Mouse (Mus musculus) forebrain, embryonic 15.5 days (tissue): ENCODE results near the gene Myo1b. TPM values are rescaled to one million over a fixed set of nuclear protein-coding genes. Genes with fewer than 3 reads are reported as not detected.
"Not testable (repeated sequence)": the region's sequence is repeated elsewhere in the genome, so short reads cannot be mapped to it uniquely, and the experiment has no call there.

ENCODE experiments used
- ATAC-seq: fragments of 200-750 bp; cut with Nextera tagmentation; replicated peaks from 2 replicates; pipeline ENCODE4 v1.8.0; 2017; ENCODE audit warnings: mild to moderate bottlenecking, moderate TSS enrichment, moderate library complexity
- H3K27ac ChIP-seq: fragments of 300-500 bp; sonication (generic); replicated peaks from 2 replicates; pipeline ENCODE4 v1.5.1; 2015; ENCODE audit warnings: mild to moderate bottlenecking, inconsistent platforms
- H3K27me3 ChIP-seq: fragments of 300-500 bp; sonication (generic); 2 replicates; pipeline ENCODE4 v1.6.1; 2015; ENCODE audit warnings: inconsistent platforms
- H3K36me3 ChIP-seq: fragments of 300-500 bp; sonication (generic); 2 replicates; pipeline ENCODE4 v1.6.1; 2015; ENCODE audit warnings: mild to moderate bottlenecking, inconsistent platforms
- H3K4me1 ChIP-seq: fragments of 300-500 bp; sonication (generic); 2 replicates; pipeline ENCODE4 v1.6.1; 2015; ENCODE audit warnings: inconsistent platforms
- H3K4me2 ChIP-seq: fragments of 300-500 bp; sonication (generic); replicated peaks from 2 replicates; pipeline ENCODE4 v1.6.1; 2015; ENCODE audit warnings: mild to moderate bottlenecking, inconsistent platforms
- H3K4me3 ChIP-seq: fragments of 300-500 bp; sonication (generic); 2 replicates; pipeline ENCODE4 v1.5.1; 2015; ENCODE audit warnings: mild to moderate bottlenecking, inconsistent platforms
- H3K9ac ChIP-seq: fragments of 300-500 bp; sonication (generic); replicated peaks from 2 replicates; pipeline ENCODE4 v1.6.1; 2015; ENCODE audit warnings: mild to moderate bottlenecking, inconsistent platforms
- H3K9me3 ChIP-seq: fragments of 300-500 bp; sonication (generic); 2 replicates; pipeline ENCODE4 v1.6.1; 2016; ENCODE audit warnings: inconsistent platforms
- WGBS: fragments of 180-500 bp; shearing (Covaris S2); methylation state at CpG from one replicate; pipeline ENCODE4 v1.1.7; 2015; ENCODE audit warnings: mixed read lengths; 5-methylcytosine and 5-hydroxymethylcytosine counted together
- polyA plus RNA-seq: library from polyadenylated mRNA; unstranded; fragments of >200 nt; fragmentation: Nextera tagmentation; extraction: Ambion mirVana; gene quantifications from 2 replicates; pipeline ENCODE4 v1.2.1, GENCODE M21; 2015

Myo1b gene
- polyA plus RNA-seq, 1 experiment from 2014 or later, result 86.4 TPM

GRCm38 (mm10) chr1:51871234-51871633, 44.6 kb downstream of the Myo1b start:
- H3K4me3 ChIP-seq, H3K4me1 ChIP-seq, H3K27ac ChIP-seq, H3K9ac ChIP-seq, H3K9me3 ChIP-seq, H3K36me3 ChIP-seq, H3K27me3 ChIP-seq, ATAC-seq, H3K4me2 ChIP-seq: not testable (repeated sequence)
- WGBS, result 78% methylated on average over 2 of the region's 2 CpGs

- no peak overlapping the region for H3K4me3 ChIP-seq
- 95% methylated on average over 8 of the region's 8 CpGs for WGBS
Measured at GRCm38 (mm10) chr1:51862828-51863421, 52.9 kb downstream of the Myo1b start.

GRCm38 (mm10) chr1:51860837-51861236, 55.0 kb downstream of the Myo1b start:
- H3K9ac ChIP-seq, result no peak overlapping the region
- H3K9me3 ChIP-seq, result no peaks in the 10 kb centered on the region
- H3K27ac ChIP-seq, result no peak overlapping the region
- H3K4me1 ChIP-seq, result no peaks in the 10 kb centered on the region
- H3K27me3 ChIP-seq, result no peaks in the 10 kb centered on the region
- H3K4me3 ChIP-seq, result no peak overlapping the region
- no peaks in the 10 kb centered on the region; the same call in 1 of the 2 replicates for H3K36me3 ChIP-seq
- H3K4me2 ChIP-seq, result no peak overlapping the region
- no peak for ATAC-seq
- WGBS, result 90% methylated on average over 10 of the region's 10 CpGs

More at GRCm38 (mm10) chr1:51862828-51863421, 52.9 kb downstream of the Myo1b start:
- no peaks in the 10 kb centered on the region for H3K4me1 ChIP-seq
- H3K4me2 ChIP-seq, result no peak overlapping the region
- no peaks in the 10 kb centered on the region for H3K27me3 ChIP-seq
- no peaks in the 10 kb centered on the region for H3K9me3 ChIP-seq
- no peak overlapping the region for H3K9ac ChIP-seq
- no peak overlapping the region for H3K27ac ChIP-seq
- no peaks in the 10 kb centered on the region; the same call in 1 of the 2 replicates for H3K36me3 ChIP-seq
- ATAC-seq, result no peak

GRCm38 (mm10) chr1:51856946-51857345, 58.9 kb downstream of the Myo1b start:
- 93% methylated on average over 4 of the region's 4 CpGs for WGBS
- ATAC-seq, result no peak
- no peak overlapping the region for H3K27ac ChIP-seq
- no peak overlapping the region for H3K4me3 ChIP-seq
- H3K4me1 ChIP-seq, result peaks cover 2% of the 10 kb centered on the region; the same call in 1 of the 2 replicates
- H3K27me3 ChIP-seq, result no peaks in the 10 kb centered on the region
- no peak overlapping the region for H3K4me2 ChIP-seq
- H3K36me3 ChIP-seq, result no peaks in the 10 kb centered on the region; the same call in 1 of the 2 replicates
- H3K9me3 ChIP-seq, result no peaks in the 10 kb centered on the region
- H3K9ac ChIP-seq, result no peak overlapping the region

GRCm38 (mm10) chr1:51856245-51856915, 59.5 kb downstream of the Myo1b start:
- no peak for ATAC-seq
- H3K4me1 ChIP-seq, result peaks cover 2% of the 10 kb centered on the region; the same call in 1 of the 2 replicates
- no peak overlapping the region for H3K27ac ChIP-seq

GRCm38 (mm10) chr1:51855541-51856244, 60.2 kb downstream of the Myo1b start:
- H3K9ac ChIP-seq, result no peak overlapping the region
- peaks cover 2% of the 10 kb centered on the region; the same call in 1 of the 2 replicates for H3K4me1 ChIP-seq
- no peak overlapping the region for H3K4me3 ChIP-seq
- ATAC-seq, result no peak
- H3K36me3 ChIP-seq, result no peaks in the 10 kb centered on the region; the same call in 1 of the 2 replicates
- no peak overlapping the region for H3K27ac ChIP-seq
- no peaks in the 10 kb centered on the region for H3K27me3 ChIP-seq
- WGBS, result 70% methylated on average over 10 of the region's 10 CpGs
- H3K9me3 ChIP-seq, result no peaks in the 10 kb centered on the region
- H3K4me2 ChIP-seq, result no peak overlapping the region

More at GRCm38 (mm10) chr1:51856245-51856915, 59.5 kb downstream of the Myo1b start:
- no peaks in the 10 kb centered on the region; the same call in 1 of the 2 replicates for H3K36me3 ChIP-seq
- 90% methylated on average over 11 of the region's 11 CpGs for WGBS
- no peak overlapping the region for H3K4me2 ChIP-seq
- no peaks in the 10 kb centered on the region for H3K27me3 ChIP-seq
- H3K4me3 ChIP-seq, result no peak overlapping the region
- no peaks in the 10 kb centered on the region for H3K9me3 ChIP-seq
- H3K9ac ChIP-seq, result no peak overlapping the region

GRCm38 (mm10) chr1:51852314-51852713, 63.6 kb downstream of the Myo1b start:
- no peak overlapping the region for H3K4me3 ChIP-seq
- no peak overlapping the region for H3K27ac ChIP-seq
- H3K9me3 ChIP-seq, result no peaks in the 10 kb centered on the region
- H3K9ac ChIP-seq, result no peak overlapping the region
- H3K27me3 ChIP-seq, result no peaks in the 10 kb centered on the region
- no peak overlapping the region for H3K4me2 ChIP-seq
- WGBS, result 60% methylated on average over 5 of the region's 5 CpGs
- ATAC-seq, result no peak; the same call in 1 of the 2 replicates
- no peaks in the 10 kb centered on the region for H3K36me3 ChIP-seq
- peaks cover 2% of the 10 kb centered on the region; the same call in 1 of the 2 replicates for H3K4me1 ChIP-seq

GRCm38 (mm10) chr1:51849570-51850211, 66.2 kb downstream of the Myo1b start:
- whole genome bisulfite sequencing, result 69% methylated on average over 8 of the region's 8 CpGs
- Histone ChIP-seq H3K4me3 (no peak overlapping the region), H3K27ac (no peak overlapping the region)

GRCm38 (mm10) chr1:51845264-51846036, 70.4 kb downstream of the Myo1b start:
- H3K4me3 ChIP-seq, result no peak overlapping the region
- no peaks in the 10 kb centered on the region for H3K27me3 ChIP-seq
- H3K27ac ChIP-seq, result no peak overlapping the region
- H3K9ac ChIP-seq, result no peak overlapping the region
- 0 out of 2 replicates have a peak, but pooled peaks cover 3% of the 10 kb centered on the region for H3K4me1 ChIP-seq
- H3K4me2 ChIP-seq, result no peak overlapping the region
- no peaks in the 10 kb centered on the region for H3K9me3 ChIP-seq
- no peaks in the 10 kb centered on the region for H3K36me3 ChIP-seq
- WGBS, result 72% methylated on average over 2 of the region's 2 CpGs
- no peak for ATAC-seq

More at GRCm38 (mm10) chr1:51849570-51850211, 66.2 kb downstream of the Myo1b start:
- Histone ChIP-seq H3K9me3 (no peaks in the 10 kb centered on the region), H3K4me1 (peaks cover 2% of the 10 kb centered on the region; the same call in 1 of the 2 replicates), H3K4me2 (no peak overlapping the region), H3K9ac (no peak overlapping the region), H3K27me3 (no peaks in the 10 kb centered on the region), H3K36me3 (no peaks in the 10 kb centered on the region)
- no peak for ATAC-seq

GRCm38 (mm10) chr1:51837845-51838623, 77.8 kb downstream of the Myo1b start:
- H3K36me3 ChIP-seq, result peaks cover 3% of the 10 kb centered on the region; the same call in 1 of the 2 replicates
- peak; percentile 53; the same call in 1 of the 2 replicates for ATAC-seq
- H3K4me1 ChIP-seq, result peaks cover 22% of the 10 kb centered on the region
- no peak overlapping the region for H3K27ac ChIP-seq
- H3K27me3 ChIP-seq, result no peaks in the 10 kb centered on the region
- H3K9me3 ChIP-seq, result no peaks in the 10 kb centered on the region
- no peak overlapping the region for H3K9ac ChIP-seq
- no peak overlapping the region for H3K4me3 ChIP-seq
- WGBS, result 74% methylated on average over 11 of the region's 11 CpGs
- H3K4me2 ChIP-seq, result no peak overlapping the region
